Mouse (Mus musculus) lung, adult 2 months (tissue): ENCODE measurements around the gene Hrct1.

Source experiments
- CTCF ChIP-seq: fragments of 200-500 bp; IDR thresholded peaks from 2 replicates; pipeline ENCODE4 v1.5.1; 2011; ENCODE audit warnings: mild to moderate bottlenecking, low read length, control low read depth; ENCODE audit not compliant: insufficient read depth
- POLR2A ChIP-seq: fragments of 200-500 bp; IDR thresholded peaks from 2 replicates; pipeline ENCODE4 v1.6.1; 2011; ENCODE audit warnings: low read depth, mild to moderate bottlenecking, control low read depth, low read length, borderline replicate concordance; ENCODE audit errors: extremely low read depth

- TF ChIP-seq CTCF: no peak
- no peak for TF ChIP-seq POLR2A
These were observed 959 bp downstream of the Hrct1 start for GRCm38 (mm10) chr4:43727718-43728575.
